Mouse (Mus musculus): ENCODE results near the gene Scel. TPM values are rescaled to one million over a fixed set of nuclear protein-coding genes. Genes with fewer than 3 reads are reported as not detected.
"Not testable (repeated sequence)": the region's sequence is repeated elsewhere in the genome, so short reads cannot be mapped to it uniquely, and the experiment has no call there.

The Scel gene
- polyA plus RNA-seq (2012; ENCODE audit: insufficient read depth, insufficient read length, missing spikeins), result not detected in 2 replicates

GRCm38 (mm10) chr14:103512802-103513472, at the start of gene Scel:
Gene Scel, plus strand, starts transcription at chr14:103513342.
- TF ChIP-seq POLR2A (IDR thresholded peaks at IDR 0.05; ENCODE audit: borderline replicate concordance, low read depth, low read length) (no peak), CTCF (IDR thresholded peaks at IDR 0.05; ENCODE audit: low read depth, low read length) (no peak)
- peaks cover 10% of the 10 kb centered on the region for H3K4me1 ChIP-seq (ENCODE audit: control insufficient read depth, insufficient read depth, low read length)
- H3K4me3 ChIP-seq (ENCODE audit: insufficient read depth, low read length), result peak within 1 kb of the TSS; percentile 11; the same call in 1 of the 2 replicates
- H3K27ac ChIP-seq (ENCODE audit: insufficient read depth, low read depth, low read length), result no peak within 1 kb of the TSS

GRCm38 (mm10) chr14:103468691-103469463, 44.3 kb upstream of the Scel start:
- Histone ChIP-seq H3K4me3 (ENCODE audit: insufficient read depth, low read length) (peak overlapping the region; percentile 48), H3K4me1 (ENCODE audit: control insufficient read depth, insufficient read depth, low read length) (peaks cover 14% of the 10 kb centered on the region), H3K27ac (ENCODE audit: insufficient read depth, low read depth, low read length) (peak overlapping the region; percentile 49; the same call in 1 of the 2 replicates)
- TF ChIP-seq POLR2A (IDR thresholded peaks at IDR 0.05; ENCODE audit: borderline replicate concordance, low read depth, low read length) (no peak), CTCF (IDR thresholded peaks at IDR 0.05; ENCODE audit: low read depth, low read length) (no peak)

GRCm38 (mm10) chr14:103469464-103470015, 43.6 kb upstream of the Scel start:
- TF ChIP-seq POLR2A (IDR thresholded peaks at IDR 0.05; ENCODE audit: borderline replicate concordance, low read depth, low read length), result no peak
- no peak for TF ChIP-seq CTCF (IDR thresholded peaks at IDR 0.05; ENCODE audit: low read depth, low read length)
- H3K27ac ChIP-seq (ENCODE audit: insufficient read depth, low read depth, low read length), result peak overlapping the region; percentile 49
- H3K4me3 ChIP-seq (ENCODE audit: insufficient read depth, low read length), result peak overlapping the region; percentile 48
- peaks cover 16% of the 10 kb centered on the region for H3K4me1 ChIP-seq (ENCODE audit: control insufficient read depth, insufficient read depth, low read length)

GRCm38 (mm10) chr14:103471074-103471778, 41.9 kb upstream of the Scel start:
- H3K4me1 ChIP-seq (ENCODE audit: control insufficient read depth, insufficient read depth, low read length), result peaks cover 23% of the 10 kb centered on the region
- TF ChIP-seq CTCF (IDR thresholded peaks at IDR 0.05; ENCODE audit: low read depth, low read length) (no peak), POLR2A (IDR thresholded peaks at IDR 0.05; ENCODE audit: borderline replicate concordance, low read depth, low read length) (no peak)
- no peak overlapping the region for H3K4me3 ChIP-seq (ENCODE audit: insufficient read depth, low read length)
- no peak overlapping the region for H3K27ac ChIP-seq (ENCODE audit: insufficient read depth, low read depth, low read length)

GRCm38 (mm10) chr14:103471806-103472553, 41.2 kb upstream of the Scel start:
- Histone ChIP-seq H3K4me3 (ENCODE audit: insufficient read depth, low read length) (no peak overlapping the region), H3K4me1 (ENCODE audit: control insufficient read depth, insufficient read depth, low read length) (peaks cover 23% of the 10 kb centered on the region), H3K27ac (ENCODE audit: insufficient read depth, low read depth, low read length) (no peak overlapping the region)
- TF ChIP-seq POLR2A (IDR thresholded peaks at IDR 0.05; ENCODE audit: borderline replicate concordance, low read depth, low read length), result no peak
- TF ChIP-seq CTCF (IDR thresholded peaks at IDR 0.05; ENCODE audit: low read depth, low read length), result no peak

- H3K4me3 ChIP-seq (ENCODE audit: insufficient read depth, low read length), result no peak overlapping the region
- no peak overlapping the region for H3K27ac ChIP-seq (ENCODE audit: insufficient read depth, low read depth, low read length)
- peaks cover 25% of the 10 kb centered on the region for H3K4me1 ChIP-seq (ENCODE audit: control insufficient read depth, insufficient read depth, low read length)
- TF ChIP-seq CTCF (IDR thresholded peaks at IDR 0.05; ENCODE audit: low read depth, low read length), result no peak
- TF ChIP-seq POLR2A (IDR thresholded peaks at IDR 0.05; ENCODE audit: borderline replicate concordance, low read depth, low read length), result no peak
Measured at GRCm38 (mm10) chr14:103472554-103472905, 40.6 kb upstream of the Scel start.

GRCm38 (mm10) chr14:103475312-103475711, 37.8 kb upstream of the Scel start:
- Histone ChIP-seq H3K4me3 (ENCODE audit: insufficient read depth, low read length) (no peak overlapping the region), H3K4me1 (ENCODE audit: control insufficient read depth, insufficient read depth, low read length) (peaks cover 38% of the 10 kb centered on the region), H3K27ac (ENCODE audit: insufficient read depth, low read depth, low read length) (no peak overlapping the region)
- TF ChIP-seq POLR2A (IDR thresholded peaks at IDR 0.05; ENCODE audit: borderline replicate concordance, low read depth, low read length) (no peak), CTCF (IDR thresholded peaks at IDR 0.05; ENCODE audit: low read depth, low read length) (no peak)

- H3K4me1 ChIP-seq (ENCODE audit: control insufficient read depth, insufficient read depth, low read length), result peaks cover 43% of the 10 kb centered on the region
- H3K4me3 ChIP-seq (ENCODE audit: insufficient read depth, low read length), result not testable (repeated sequence)
Measured at GRCm38 (mm10) chr14:103476232-103476631, 36.9 kb upstream of the Scel start.

GRCm38 (mm10) chr14:103477281-103477680, 35.9 kb upstream of the Scel start:
- peaks cover 37% of the 10 kb centered on the region for H3K4me1 ChIP-seq (ENCODE audit: control insufficient read depth, insufficient read depth, low read length)
- TF ChIP-seq POLR2A (IDR thresholded peaks at IDR 0.05; ENCODE audit: borderline replicate concordance, low read depth, low read length) (no peak), CTCF (IDR thresholded peaks at IDR 0.05; ENCODE audit: low read depth, low read length) (no peak)
- peak overlapping the region; percentile 99 for H3K27ac ChIP-seq (ENCODE audit: insufficient read depth, low read depth, low read length)
- H3K4me3 ChIP-seq (ENCODE audit: insufficient read depth, low read length), result peak overlapping the region; percentile 53

More at GRCm38 (mm10) chr14:103476232-103476631, 36.9 kb upstream of the Scel start:
- not testable (repeated sequence) for H3K27ac ChIP-seq (ENCODE audit: insufficient read depth, low read depth, low read length)
